Mouse (Mus musculus) neural tube, embryonic 11.5 days (tissue): ENCODE measurements around the gene Phf10. TPM values are rescaled to one million over a fixed set of nuclear protein-coding genes. Genes with fewer than 3 reads are reported as not detected.
A peak's percentile ranks its signal among the peaks of the same experiment; 100 is the strongest.
"Not testable (repeated sequence)": the region's sequence is repeated elsewhere in the genome, so short reads cannot be mapped to it uniquely, and the experiment has no call there.

Source experiments
- ATAC-seq: fragments of 200-750 bp; cut with Nextera tagmentation; 2 replicates; pipeline ENCODE4 v1.8.0; 2017; ENCODE audit warnings: moderate number of reproducible peaks, mild to moderate bottlenecking, moderate TSS enrichment, moderate library complexity; ENCODE audit not compliant: insufficient read depth, low FRiP score, low TSS enrichment
- DNase-seq: peaks from one replicate; pipeline ENCODE4 v3.0.0-alpha.2; 2015; ENCODE audit warnings: low spot score
- H3K27ac ChIP-seq: fragments of 300-500 bp; sonication (generic); 2 replicates; pipeline ENCODE4 v1.5.1; 2014; ENCODE audit warnings: low read depth, mild to moderate bottlenecking, low read length
- H3K27me3 ChIP-seq: fragments of 300-500 bp; sonication (generic); 2 replicates; pipeline ENCODE4 v1.6.1; 2014; ENCODE audit warnings: mild to moderate bottlenecking, low read length, mixed read lengths; ENCODE audit not compliant: control insufficient read depth, insufficient read depth
- H3K36me3 ChIP-seq: fragments of 300-500 bp; sonication (generic); 2 replicates; pipeline ENCODE4 v1.6.1; 2014; ENCODE audit warnings: mild to moderate bottlenecking, low read length, moderate library complexity, mixed read lengths; ENCODE audit not compliant: control insufficient read depth, insufficient read depth
- H3K4me1 ChIP-seq: fragments of 300-500 bp; sonication (generic); 2 replicates; pipeline ENCODE4 v1.6.1; 2014; ENCODE audit warnings: low read length, mixed read lengths; ENCODE audit not compliant: control insufficient read depth, insufficient read depth
- H3K4me2 ChIP-seq: fragments of 300-500 bp; sonication (generic); 2 replicates; pipeline ENCODE4 v1.6.1; 2014; ENCODE audit warnings: low read depth, mild to moderate bottlenecking, moderate library complexity
- H3K4me3 ChIP-seq: fragments of 300-500 bp; sonication (generic); 2 replicates; pipeline ENCODE4 v1.5.1; 2014; ENCODE audit warnings: low read depth, low read length
- H3K9ac ChIP-seq: fragments of 300-500 bp; sonication (generic); 2 replicates; pipeline ENCODE4 v1.6.1; 2014; ENCODE audit warnings: mild to moderate bottlenecking, low read length
- H3K9me3 ChIP-seq: fragments of 300-500 bp; sonication (generic); 2 replicates; pipeline ENCODE4 v1.6.1; 2016; ENCODE audit warnings: low read length; ENCODE audit not compliant: control insufficient read depth
- WGBS: fragments of 180-500 bp; shearing (Covaris S2); extraction: QIAGEN DNeasy Blood & Tissue Kit; methylation state at CpG from one replicate; pipeline ENCODE4 v1.1.7; 2014; 5-methylcytosine and 5-hydroxymethylcytosine counted together
- polyA plus RNA-seq: library from polyadenylated mRNA; unstranded; fragments of >200 nt; fragmentation: Nextera tagmentation; extraction: Ambion mirVana; gene quantifications from 2 replicates; pipeline ENCODE4 v1.2.1, GENCODE M21; 2014

The Phf10 gene
- polyA plus RNA-seq, 1 experiment from 2014 or later: 37.0 TPM

GRCm38 (mm10) chr17:14949161-14949827, 11.8 kb downstream of the Phf10 start:
- H3K4me2 ChIP-seq: no peak overlapping the region
- WGBS: 88% methylated on average over 7 of the region's 7 CpGs
- H3K27me3 ChIP-seq: no peaks in the 10 kb centered on the region
- H3K4me1 ChIP-seq: no peaks in the 10 kb centered on the region; the same call in 1 of the 2 replicates
- DNase-seq: no peak
- no peak overlapping the region for H3K27ac ChIP-seq
- H3K9me3 ChIP-seq: no peaks in the 10 kb centered on the region
- H3K9ac ChIP-seq: no peak overlapping the region
- no peak overlapping the region for H3K4me3 ChIP-seq
- no peaks in the 10 kb centered on the region; the same call in 1 of the 2 replicates for H3K36me3 ChIP-seq
- ATAC-seq: no peak

GRCm38 (mm10) chr17:14944551-14944950, 16.5 kb downstream of the Phf10 start:
- Histone ChIP-seq H3K4me3 (no peak overlapping the region; the same call in 1 of the 2 replicates), H3K4me2 (no peak overlapping the region), H3K27ac (no peak overlapping the region), H3K9me3 (no peaks in the 10 kb centered on the region), H3K27me3 (no peaks in the 10 kb centered on the region), H3K9ac (no peak overlapping the region), H3K4me1 (peaks cover 5% of the 10 kb centered on the region), H3K36me3 (no peaks in the 10 kb centered on the region)
- no peak for ATAC-seq
- 78% methylated on average over 1 of the region's 1 CpGs for WGBS
- DNase-seq: no peak

GRCm38 (mm10) chr17:14943729-14944059, 17.4 kb downstream of the Phf10 start:
- ATAC-seq: no peak
- 18% methylated on average over 16 of the region's 16 CpGs for WGBS
- Histone ChIP-seq H3K9ac (peak overlapping the region; percentile 76), H3K27me3 (no peaks in the 10 kb centered on the region), H3K27ac (no peak overlapping the region), H3K4me2 (peak overlapping the region; percentile 73), H3K36me3 (no peaks in the 10 kb centered on the region), H3K9me3 (no peaks in the 10 kb centered on the region), H3K4me1 (peaks cover 5% of the 10 kb centered on the region), H3K4me3 (peak overlapping the region; percentile 73)
- peak; percentile 16 for DNase-seq

- Histone ChIP-seq H3K27me3 (no peaks in the 10 kb centered on the region), H3K36me3 (no peaks in the 10 kb centered on the region), H3K9me3 (no peaks in the 10 kb centered on the region), H3K4me2 (peak within 1 kb of the TSS; percentile 73), H3K4me1 (peaks cover 5% of the 10 kb centered on the region), H3K4me3 (peak within 1 kb of the TSS; percentile 73), H3K9ac (peak within 1 kb of the TSS; percentile 76), H3K27ac (0 out of 2 replicates have a peak within 1 kb of the TSS, but pooled peaks have one; percentile 31)
- DNase-seq (peak; percentile 99), ATAC-seq (peak; percentile 99)
- WGBS: under 1% methylated on average over 54 of the region's 54 CpGs
These were observed 17.9 kb downstream of the Phf10 start, which contains the start of the genes Wdr27 and 1600012H06Rik for GRCm38 (mm10) chr17:14943009-14943728. Gene Wdr27 (minus strand): TSS chr17:14943158. Gene 1600012H06Rik (plus strand): TSS chr17:14943184.

- Histone ChIP-seq H3K4me3 (peak overlapping the region; percentile 73; the same call in 1 of the 2 replicates), H3K9ac (peak overlapping the region; percentile 72; the same call in 1 of the 2 replicates), H3K4me2 (peak overlapping the region; percentile 73)
- DNase-seq, ATAC-seq, H3K27me3 ChIP-seq, H3K4me1 ChIP-seq, H3K36me3 ChIP-seq, H3K27ac ChIP-seq, H3K9me3 ChIP-seq: not testable (repeated sequence)
- 72% methylated on average over 6 of the region's 6 CpGs for WGBS
These were observed 18.9 kb downstream of the Phf10 start for GRCm38 (mm10) chr17:14942181-14942580.

- Histone ChIP-seq H3K27me3 (no peaks in the 10 kb centered on the region), H3K9me3 (no peaks in the 10 kb centered on the region), H3K4me1 (no peaks in the 10 kb centered on the region), H3K4me3 (no peak overlapping the region), H3K27ac (no peak overlapping the region), H3K36me3 (no peaks in the 10 kb centered on the region), H3K9ac (no peak overlapping the region), H3K4me2 (no peak overlapping the region)
- ATAC-seq (no peak), DNase-seq (no peak)
- 71% methylated on average over 5 of the region's 5 CpGs for WGBS
These were observed 25.1 kb downstream of the Phf10 start for GRCm38 (mm10) chr17:14935841-14936605.

GRCm38 (mm10) chr17:14935280-14935679, 25.8 kb downstream of the Phf10 start:
- H3K9ac ChIP-seq, H3K4me2 ChIP-seq, H3K27ac ChIP-seq, H3K4me1 ChIP-seq, H3K27me3 ChIP-seq, ATAC-seq, DNase-seq, H3K36me3 ChIP-seq, H3K4me3 ChIP-seq, H3K9me3 ChIP-seq: not testable (repeated sequence)
- 84% methylated on average over 13 of the region's 14 CpGs for WGBS

GRCm38 (mm10) chr17:14931469-14931868, 29.6 kb downstream of the Phf10 start:
- Histone ChIP-seq H3K9ac (no peak overlapping the region), H3K27me3 (no peaks in the 10 kb centered on the region), H3K9me3 (no peaks in the 10 kb centered on the region), H3K4me3 (no peak overlapping the region), H3K4me2 (no peak overlapping the region), H3K4me1 (no peaks in the 10 kb centered on the region), H3K27ac (no peak overlapping the region), H3K36me3 (no peaks in the 10 kb centered on the region)
- WGBS: 90% methylated on average over 5 of the region's 5 CpGs
- DNase-seq (no peak), ATAC-seq (no peak)
